Mouse (Mus musculus) midbrain, embryonic 10.5 days (tissue): ENCODE data around the gene Sox10. TPM values are rescaled to one million over a fixed set of nuclear protein-coding genes. Genes with fewer than 3 reads are reported as not detected.
A peak's percentile ranks its signal among the peaks of the same experiment; 100 is the strongest.

ENCODE experiments used
- DNase-seq: peaks from one replicate; pipeline ENCODE4 v3.0.0-alpha.2; 2017; ENCODE audit warnings: low spot score
- H3K27ac ChIP-seq: fragments of 300-500 bp; sonication (generic); replicated peaks from 2 replicates; pipeline ENCODE4 v1.5.1; 2016; ENCODE audit warnings: mild to moderate bottlenecking
- H3K27me3 ChIP-seq: fragments of 300-500 bp; sonication (generic); 2 replicates; pipeline ENCODE4 v1.6.1; 2016; ENCODE audit warnings: low read depth, mild to moderate bottlenecking; ENCODE audit not compliant: poor library complexity, severe bottlenecking
- H3K36me3 ChIP-seq: fragments of 300-500 bp; sonication (generic); 2 replicates; pipeline ENCODE4 v1.6.1; 2016; ENCODE audit warnings: mild to moderate bottlenecking, moderate library complexity
- H3K4me1 ChIP-seq: fragments of 300-500 bp; sonication (generic); 2 replicates; pipeline ENCODE4 v1.6.1; 2016
- H3K4me3 ChIP-seq: fragments of 300-500 bp; sonication (generic); 2 replicates; pipeline ENCODE4 v1.5.1; 2016; ENCODE audit warnings: mild to moderate bottlenecking, moderate library complexity
- H3K9me3 ChIP-seq: fragments of 300-500 bp; sonication (generic); replicated peaks from 2 replicates; pipeline ENCODE4 v1.6.1; 2016; ENCODE audit warnings: mild to moderate bottlenecking
- WGBS: fragments of 180-500 bp; shearing (Covaris S2); methylation state at CpG from one replicate; pipeline ENCODE4 v1.1.7; 2016; 5-methylcytosine and 5-hydroxymethylcytosine counted together
- polyA plus RNA-seq: library from polyadenylated mRNA; unstranded; fragments of >200 nt; fragmentation: Nextera tagmentation; extraction: Ambion mirVana; gene quantifications from 2 replicates; pipeline ENCODE4 v1.2.1, GENCODE M21; 2016

Sox10 gene
- polyA plus RNA-seq, 1 experiment from 2014 or later = 2.5 TPM

DNA sequence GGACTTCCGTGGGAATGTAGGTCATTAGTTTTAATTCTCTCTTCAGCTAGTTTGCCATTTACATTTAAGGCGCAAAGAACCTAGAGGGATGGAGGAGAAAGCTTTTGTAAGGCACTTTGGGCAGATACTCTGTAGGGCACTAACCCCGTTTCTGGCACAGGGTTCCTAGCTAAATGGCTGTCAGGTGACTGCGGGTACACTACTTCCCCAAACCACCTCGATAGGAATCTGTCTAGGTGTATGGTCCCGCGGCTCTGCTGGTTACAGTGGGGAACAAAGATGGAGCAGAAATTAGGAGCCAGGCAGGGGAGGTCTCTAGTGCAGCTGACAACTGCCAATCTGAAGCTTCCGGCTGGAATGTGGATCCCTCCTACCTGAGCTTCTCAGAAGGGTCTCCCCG is 55.0 kb downstream of the Sox10 start:
- Histone ChIP-seq H3K36me3 (peaks cover 11% of the 10 kb centered on the region), H3K4me3 (peak overlapping the region; percentile 80), H3K9me3 (no peaks in the 10 kb centered on the region), H3K4me1 (peaks cover 31% of the 10 kb centered on the region), H3K27ac (no peak overlapping the region; the same call in 1 of the 2 replicates), H3K27me3 (peaks cover 28% of the 10 kb centered on the region)
- 22% methylated on average over 9 of the region's 9 CpGs for WGBS
- DNase-seq = no peak

DNA sequence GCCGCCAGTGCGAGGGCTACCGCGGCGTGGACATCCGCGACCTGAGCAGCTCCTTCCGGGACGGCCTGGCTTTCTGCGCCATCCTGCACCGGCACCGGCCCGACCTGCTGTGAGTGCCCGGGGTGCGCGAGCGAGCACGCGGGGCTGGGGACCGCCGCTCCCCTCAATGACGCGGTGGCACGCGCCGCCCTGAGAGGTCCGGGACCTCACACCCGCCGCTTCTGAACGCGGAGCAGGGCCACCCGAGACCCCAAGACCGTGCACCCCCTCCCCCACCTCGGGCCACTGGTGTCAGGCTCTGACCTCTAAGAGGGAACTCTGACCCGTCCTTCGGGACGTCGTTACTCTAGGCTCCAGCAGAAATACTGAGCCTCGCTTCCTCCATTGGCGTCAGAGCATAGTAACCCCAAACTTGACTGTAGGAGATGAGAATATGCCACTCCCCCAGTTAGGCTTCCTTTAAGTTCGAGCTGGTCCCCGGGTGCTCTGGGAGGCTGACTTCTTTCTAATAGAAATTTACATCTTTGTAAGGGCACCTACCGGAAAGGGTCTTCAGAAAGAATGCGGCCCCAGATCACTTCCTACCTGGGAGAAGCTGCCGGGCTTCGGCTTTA is 55.6 kb downstream of the Sox10 start:
- Histone ChIP-seq H3K4me1 (peaks cover 31% of the 10 kb centered on the region), H3K27ac (peak overlapping the region; percentile 91), H3K9me3 (no peaks in the 10 kb centered on the region), H3K27me3 (peaks cover 28% of the 10 kb centered on the region), H3K4me3 (peak overlapping the region; percentile 80), H3K36me3 (peaks cover 6% of the 10 kb centered on the region)
- WGBS = under 1% methylated on average over 46 of the region's 46 CpGs
- peak; percentile 68 for DNase-seq

DNA sequence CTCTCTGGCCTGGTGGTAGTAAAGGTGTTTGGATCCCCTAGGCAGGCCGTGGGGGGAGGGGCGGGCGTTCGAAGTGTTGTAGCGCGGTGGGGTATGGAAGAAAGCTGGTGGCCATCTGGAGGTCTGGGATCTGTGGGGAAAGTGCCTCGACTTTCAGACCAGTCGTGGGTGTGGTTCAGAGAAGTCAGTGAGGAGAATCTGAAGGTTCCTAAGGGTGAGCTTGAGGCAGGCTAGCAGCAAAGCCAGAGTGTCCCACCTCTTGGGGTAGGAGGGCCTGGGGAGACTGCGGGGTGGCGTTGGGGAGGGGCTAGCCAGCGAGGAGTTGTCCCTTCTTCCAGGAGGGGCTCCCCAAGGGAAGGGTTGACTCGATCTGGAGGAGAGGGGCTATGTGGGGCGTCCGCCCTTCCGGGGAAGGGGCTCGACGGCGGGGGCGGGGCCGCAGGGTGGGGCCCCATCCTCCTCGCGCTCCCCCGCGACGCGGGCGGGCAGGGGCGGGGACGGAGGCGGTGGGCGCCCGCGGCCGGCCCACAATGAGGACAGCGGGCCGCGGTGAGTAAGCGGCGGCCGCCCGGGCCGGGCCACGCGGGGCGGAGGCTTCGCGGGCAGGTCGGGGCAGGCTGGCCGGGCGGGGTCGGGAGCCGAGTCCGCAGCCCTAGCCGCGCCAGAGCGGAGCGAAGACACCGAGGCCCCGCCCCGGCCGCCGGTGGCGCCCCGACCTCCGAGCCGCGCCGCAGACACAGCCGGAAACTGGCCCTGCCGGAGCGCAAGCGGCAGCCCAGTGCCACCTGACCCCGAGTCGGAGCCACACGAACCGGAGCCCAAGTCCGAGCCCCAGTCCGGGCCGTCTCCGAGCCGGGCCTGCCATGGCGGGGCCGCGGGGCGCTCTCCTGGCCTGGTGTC is 56.4 kb downstream of the Sox10 start, which contains the start of gene Micall1:
TSS of gene Micall1 (plus strand) at position 478 of the 900 bp plus-strand sequence.
- H3K36me3 ChIP-seq = peaks cover 6% of the 10 kb centered on the region
- H3K27ac ChIP-seq = peak within 1 kb of the TSS; percentile 91
- peaks cover 31% of the 10 kb centered on the region for H3K4me1 ChIP-seq
- H3K9me3 ChIP-seq = no peaks in the 10 kb centered on the region
- DNase-seq = peak; percentile 61
- 1% methylated on average over 81 of the region's 85 CpGs for WGBS
- H3K4me3 ChIP-seq = peak within 1 kb of the TSS; percentile 80
- peaks cover 28% of the 10 kb centered on the region for H3K27me3 ChIP-seq

- H3K27ac ChIP-seq = no peak overlapping the region; the same call in 1 of the 2 replicates
- WGBS = 22% methylated on average over 7 of the region's 7 CpGs
Measured at GRCm38 (mm10) chr15:79107966-79108365, 57.1 kb downstream of the Sox10 start.

DNA sequence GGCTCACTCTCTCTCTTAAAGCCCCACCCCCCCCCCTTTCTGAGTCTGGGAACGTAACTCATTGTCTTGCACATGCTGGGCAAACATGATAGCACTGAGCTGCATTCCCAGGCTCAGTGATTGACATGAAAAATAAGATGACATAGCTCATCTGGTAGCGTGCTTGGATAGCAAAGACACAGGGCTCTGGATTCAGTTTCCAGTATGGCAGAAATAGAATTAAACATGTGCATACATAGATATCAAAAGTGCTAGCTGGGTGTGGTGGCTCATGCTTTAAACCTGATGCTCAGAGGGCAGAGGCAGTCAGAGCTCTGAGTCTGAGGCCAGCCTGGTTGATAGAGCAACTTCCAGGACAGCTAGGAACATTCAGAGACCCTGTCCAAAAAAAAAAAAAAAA is 59.2 kb downstream of the Sox10 start:
- H3K4me3 ChIP-seq = no peak overlapping the region
- no peaks in the 10 kb centered on the region for H3K9me3 ChIP-seq
- no peaks in the 10 kb centered on the region for H3K36me3 ChIP-seq
- no peak for DNase-seq
- WGBS = 65% methylated on average over 2 of the region's 2 CpGs
- H3K27ac ChIP-seq = no peak overlapping the region
- peaks cover 19% of the 10 kb centered on the region for H3K27me3 ChIP-seq
- H3K4me1 ChIP-seq = peaks cover 31% of the 10 kb centered on the region

More at GRCm38 (mm10) chr15:79107966-79108365, 57.1 kb downstream of the Sox10 start:
- H3K27me3 ChIP-seq = peaks cover 28% of the 10 kb centered on the region
- H3K4me1 ChIP-seq = peaks cover 31% of the 10 kb centered on the region
- no peaks in the 10 kb centered on the region for H3K9me3 ChIP-seq
- H3K36me3 ChIP-seq = peaks cover 4% of the 10 kb centered on the region
- H3K4me3 ChIP-seq = peak overlapping the region; percentile 80
- peak; percentile 26 for DNase-seq

Other genes with a start within 250 kb of the Sox10 start
- 341 and 392 TPM in 2 replicates for gene Lgals1, start 238.5 kb downstream of the Sox10 start, polyA plus RNA-seq
- 62.7 and 71.2 TPM in 2 replicates for gene Nol12, start 230.3 kb downstream of the Sox10 start, polyA plus RNA-seq
- gene Triobp, start 217.5 kb downstream of the Sox10 start, polyA plus RNA-seq = 39.7 and 39.8 TPM in 2 replicates
- 421 and 499 TPM in 2 replicates for gene H1f0, start 136.8 kb downstream of the Sox10 start, polyA plus RNA-seq
- gene Galr3, start 123.4 kb downstream of the Sox10 start, polyA plus RNA-seq = not detected in 2 replicates
- 65.1 and 66.6 TPM in 2 replicates for gene Ankrd54, start 102.3 kb downstream of the Sox10 start, polyA plus RNA-seq
- 260 and 273 TPM in 2 replicates for gene Eif3l, start 90.1 kb downstream of the Sox10 start, polyA plus RNA-seq
- 5.2 and 7.1 TPM in 2 replicates for gene Micall1, start 56.3 kb downstream of the Sox10 start, polyA plus RNA-seq
- 344 and 395 TPM in 2 replicates for gene Polr2f, start 24.2 kb downstream of the Sox10 start, polyA plus RNA-seq
- 7.8 and 10.0 TPM in 2 replicates for gene 1700088E04Rik, start 24.0 kb downstream of the Sox10 start, polyA plus RNA-seq
- gene Pick1, start 63.9 kb upstream of the Sox10 start, polyA plus RNA-seq = 42.1 and 52.2 TPM in 2 replicates
- 0.12 and 0.34 TPM in 2 replicates for gene Gm49486, start 64.2 kb upstream of the Sox10 start, polyA plus RNA-seq
- gene Slc16a8, start 89.5 kb upstream of the Sox10 start, polyA plus RNA-seq = 0.06 and 0.14 TPM in 2 replicates
- 1.1 and 2.4 TPM in 2 replicates for gene Baiap2l2, start 120.3 kb upstream of the Sox10 start, polyA plus RNA-seq
- gene Pla2g6, start 163.2 kb upstream of the Sox10 start, polyA plus RNA-seq = 20.4 and 26.8 TPM in 2 replicates
- gene Maff, start 181.4 kb upstream of the Sox10 start, polyA plus RNA-seq = 1.3 TPM in 2 replicates
- 56.3 and 58.7 TPM in 2 replicates for gene Tmem184b, start 238.3 kb upstream of the Sox10 start, polyA plus RNA-seq